Mouse (Mus musculus) forebrain, embryonic 14.5 days (tissue): ENCODE measurements around the gene Hoxc12. TPM values are rescaled to one million over a fixed set of nuclear protein-coding genes. Genes with fewer than 3 reads are reported as not detected.

ENCODE experiments used
- ATAC-seq: fragments of 200-750 bp; cut with Nextera tagmentation; 2 replicates; pipeline ENCODE4 v1.8.0; 2017; ENCODE audit warnings: mild to moderate bottlenecking, moderate library complexity
- DNase-seq: peaks from one replicate; pipeline ENCODE4 v3.0.0-alpha.2; 2015; ENCODE audit warnings: low spot score
- H3K27ac ChIP-seq: fragments of 300-500 bp; sonication (generic); 2 replicates; pipeline ENCODE4 v1.5.1; 2014; ENCODE audit warnings: low read depth, mild to moderate bottlenecking, control low read depth, low read length, moderate library complexity
- H3K27me3 ChIP-seq: fragments of 300-500 bp; sonication (generic); replicated peaks from 2 replicates; pipeline ENCODE4 v1.6.1; 2014; ENCODE audit warnings: low read length, control low read depth, mixed read lengths; ENCODE audit not compliant: control insufficient read depth, insufficient read depth
- H3K36me3 ChIP-seq: fragments of 300-500 bp; sonication (generic); 2 replicates; pipeline ENCODE4 v1.6.1; 2014; ENCODE audit warnings: low read length, control low read depth; ENCODE audit not compliant: control insufficient read depth, insufficient read depth
- H3K4me1 ChIP-seq: fragments of 300-500 bp; sonication (generic); 2 replicates; pipeline ENCODE4 v1.6.1; 2014; ENCODE audit warnings: antibody characterized with exemption, low read length, control low read depth; ENCODE audit not compliant: control insufficient read depth, insufficient read depth
- H3K4me2 ChIP-seq: fragments of 300-500 bp; sonication (generic); 2 replicates; pipeline ENCODE4 v1.6.1; 2014; ENCODE audit warnings: mild to moderate bottlenecking, control low read depth, low read length
- H3K4me3 ChIP-seq: fragments of 300-500 bp; sonication (generic); 2 replicates; pipeline ENCODE4 v1.5.1; 2014; ENCODE audit warnings: low read depth, low read length, control low read depth
- H3K9ac ChIP-seq: fragments of 300-500 bp; sonication (generic); 2 replicates; pipeline ENCODE4 v1.6.1; 2014; ENCODE audit warnings: mild to moderate bottlenecking, low read length, control low read depth, moderate library complexity
- H3K9me3 ChIP-seq: fragments of 300-500 bp; sonication (generic); replicated peaks from 2 replicates; pipeline ENCODE4 v1.6.1; 2016; ENCODE audit warnings: low read length, control low read depth, mixed read lengths; ENCODE audit not compliant: control insufficient read depth
- WGBS: fragments of 180-500 bp; shearing (Covaris S2); extraction: QIAGEN DNeasy Blood & Tissue Kit; methylation state at CpG from one replicate; pipeline ENCODE4 v1.1.7; 2014; 5-methylcytosine and 5-hydroxymethylcytosine counted together
- microRNA-seq: library from miRNA; unstranded; fragments of <30 nt; microRNA quantifications from one replicate; pipeline ENCODE4, GENCODE M21; 2016
- polyA plus RNA-seq: library from polyadenylated mRNA; unstranded; fragments of >200 nt; fragmentation: Nextera tagmentation; extraction: Ambion mirVana; gene quantifications from 2 replicates; pipeline ENCODE4 v1.2.1, GENCODE M21; 2014

Hoxc12 gene
- polyA plus RNA-seq, 1 experiment from 2014 or later: not detected

DNA sequence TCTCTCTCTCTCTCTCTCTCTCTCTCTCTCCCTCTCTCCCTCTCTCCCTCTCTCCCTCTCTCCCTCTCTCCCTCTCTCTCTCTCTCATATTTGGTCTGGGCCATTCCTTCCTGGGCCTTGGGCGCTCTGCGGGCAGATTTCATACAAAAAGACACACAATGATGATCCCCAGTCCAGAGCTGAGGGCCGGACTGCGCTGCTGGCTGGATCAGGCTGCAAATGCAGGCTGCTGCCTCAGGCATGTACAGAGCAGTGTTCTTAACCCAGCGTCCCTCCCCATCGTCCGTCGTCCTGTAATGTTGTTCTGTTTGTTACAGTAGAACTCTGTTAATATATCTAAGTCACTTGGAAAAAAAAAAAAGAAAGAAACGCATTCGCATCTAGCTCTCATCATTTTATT, 48.0 kb downstream of the Hoxc12 start:
- Histone ChIP-seq H3K9ac (no peak overlapping the region), H3K4me3 (no peak overlapping the region), H3K4me1 (0 out of 2 replicates have a peak, but pooled peaks cover 3% of the 10 kb centered on the region), H3K36me3 (no peaks in the 10 kb centered on the region), H3K9me3 (no peaks in the 10 kb centered on the region), H3K27ac (no peak overlapping the region), H3K4me2 (no peak overlapping the region), H3K27me3 (peaks cover 98% of the 10 kb centered on the region)
- WGBS: 1% methylated on average over 10 of the region's 10 CpGs
- no peak for ATAC-seq
- no peak for DNase-seq

DNA sequence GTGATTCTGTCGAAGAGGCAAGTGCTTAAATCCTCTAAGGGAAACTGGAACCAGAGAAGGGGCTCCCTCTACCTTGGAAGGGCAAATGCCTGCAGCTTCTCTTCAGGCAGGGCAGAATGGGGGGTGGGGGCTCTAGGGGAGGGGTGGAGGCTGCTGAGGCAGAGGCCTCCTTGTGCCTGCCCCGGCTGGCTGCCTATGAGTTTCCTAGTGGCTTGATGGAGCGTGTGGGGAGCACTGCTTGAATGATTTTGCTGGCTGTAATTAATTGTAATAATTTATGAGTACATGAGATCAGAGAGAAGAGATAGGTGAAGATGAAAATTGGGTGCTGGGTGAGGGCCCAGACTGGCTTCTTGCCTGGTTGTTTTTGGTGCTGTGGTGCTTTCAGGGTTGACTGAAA, 48.4 kb downstream of the Hoxc12 start:
- Histone ChIP-seq H3K4me2 (no peak overlapping the region), H3K36me3 (no peaks in the 10 kb centered on the region), H3K27me3 (peaks cover 98% of the 10 kb centered on the region), H3K4me3 (no peak overlapping the region), H3K9me3 (no peaks in the 10 kb centered on the region), H3K27ac (no peak overlapping the region), H3K9ac (no peak overlapping the region), H3K4me1 (0 out of 2 replicates have a peak, but pooled peaks cover 3% of the 10 kb centered on the region)
- no peak for DNase-seq
- no peak for ATAC-seq
- 6% methylated on average over 3 of the region's 3 CpGs for WGBS

DNA sequence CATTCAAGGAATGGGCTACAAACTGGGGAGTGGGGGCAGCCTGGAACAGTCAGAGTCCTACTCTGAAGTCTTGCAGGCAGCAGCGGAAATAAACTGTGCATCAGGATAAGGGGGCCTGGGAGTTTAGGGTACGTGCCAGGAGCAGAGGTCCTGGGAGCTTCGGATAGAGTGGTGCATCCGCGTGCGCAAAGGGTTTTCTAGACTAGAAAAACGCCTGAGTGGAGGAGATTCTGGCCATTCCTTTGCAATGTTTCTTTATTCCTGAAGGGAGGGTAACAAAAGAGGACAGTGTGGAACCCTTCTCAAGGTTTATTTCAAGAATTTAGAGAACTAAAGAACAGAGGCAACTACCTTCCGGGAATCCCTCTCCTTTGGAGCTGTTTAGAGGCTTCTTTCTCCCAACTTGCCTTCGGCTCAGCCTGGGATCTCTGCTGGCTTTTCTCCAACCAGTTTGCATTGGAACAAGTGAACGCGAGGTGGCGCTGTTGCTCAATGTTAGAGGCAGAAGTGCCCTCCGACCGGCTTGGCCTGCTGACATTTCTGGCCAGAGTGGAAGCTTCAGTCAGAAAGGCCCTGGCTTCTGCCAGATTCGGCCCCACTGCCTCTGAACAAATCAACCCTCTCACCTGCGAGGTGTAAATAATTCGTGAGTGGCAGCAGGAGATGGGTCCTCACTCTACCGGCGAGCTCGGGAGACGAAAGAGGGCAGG, 50.7 kb downstream of the Hoxc12 start:
- no peaks in the 10 kb centered on the region for H3K36me3 ChIP-seq
- no peaks in the 10 kb centered on the region for H3K4me1 ChIP-seq
- no peaks in the 10 kb centered on the region for H3K9me3 ChIP-seq
- H3K27ac ChIP-seq: no peak overlapping the region
- ATAC-seq (peak; percentile 42; the same call in 1 of the 2 replicates), DNase-seq (peak; percentile 92)
- no peak overlapping the region for H3K9ac ChIP-seq
- WGBS: 3% methylated on average over 21 of the region's 21 CpGs
- peaks cover 98% of the 10 kb centered on the region for H3K27me3 ChIP-seq
- no peak overlapping the region for H3K4me2 ChIP-seq
- H3K4me3 ChIP-seq: no peak overlapping the region

DNA sequence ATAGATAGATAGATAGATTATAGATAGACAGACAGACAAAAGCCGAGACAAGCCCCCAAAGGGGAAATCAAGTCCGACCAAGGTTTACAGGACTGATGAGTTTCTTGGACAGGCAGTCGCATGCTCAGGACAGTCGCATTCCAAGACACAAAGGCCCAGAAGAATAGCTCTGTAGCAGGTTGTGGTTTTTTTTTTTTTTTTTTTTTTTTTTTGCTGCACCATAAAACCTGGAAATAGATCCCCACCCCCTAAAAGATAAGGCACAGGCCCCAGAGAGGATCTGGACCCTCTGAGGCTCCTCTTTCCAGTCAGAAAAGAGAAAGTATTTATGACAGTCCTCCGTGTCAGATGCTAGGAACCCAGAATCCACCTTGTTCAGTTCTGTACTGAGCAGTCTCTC, 51.5 kb downstream of the Hoxc12 start:
- WGBS: 15% methylated on average over 5 of the region's 5 CpGs
- ATAC-seq: no peak
- no peak for DNase-seq
- Histone ChIP-seq H3K4me2 (no peak overlapping the region), H3K9me3 (no peaks in the 10 kb centered on the region), H3K4me1 (no peaks in the 10 kb centered on the region), H3K27ac (no peak overlapping the region), H3K9ac (no peak overlapping the region), H3K36me3 (no peaks in the 10 kb centered on the region), H3K4me3 (no peak overlapping the region), H3K27me3 (peaks cover 99% of the 10 kb centered on the region)

Small RNA genes lying within 50 kb of the gene (microRNA-seq; reads per million reads assigned to microRNA genes)
- 0.93 reads per million for gene Mir196a-2

Other genes with a start within 250 kb of the Hoxc12 start
- 48.2 and 61.2 TPM in 2 replicates for gene Calcoco1, start 214.6 kb upstream of the Hoxc12 start, polyA plus RNA-seq
- not detected in 2 replicates for gene Hoxc13, start 15.7 kb upstream of the Hoxc12 start, polyA plus RNA-seq
- gene Hoxc11, start 17.7 kb downstream of the Hoxc12 start, polyA plus RNA-seq: not detected in 2 replicates
- not detected in 2 replicates for gene Hoxc10, start 30.0 kb downstream of the Hoxc12 start, polyA plus RNA-seq
- gene Hoxc5, start 30.7 kb downstream of the Hoxc12 start, polyA plus RNA-seq: not detected in 2 replicates
- gene Hoxc9, start 39.7 kb downstream of the Hoxc12 start, polyA plus RNA-seq: not detected in 2 replicates
- not detected in 2 replicates for gene Hoxc8, start 53.9 kb downstream of the Hoxc12 start, polyA plus RNA-seq
- gene Hoxc6, start 61.5 kb downstream of the Hoxc12 start, polyA plus RNA-seq: not detected in 2 replicates
- gene Hoxc4, start 82.2 kb downstream of the Hoxc12 start, polyA plus RNA-seq: not detected in 2 replicates
- gene Smug1, start 230.3 kb downstream of the Hoxc12 start, polyA plus RNA-seq: 25.3 and 26.5 TPM in 2 replicates